Mouse (Mus musculus): ENCODE results near the gene Gm10097. TPM values are rescaled to one million over a fixed set of nuclear protein-coding genes. Genes with fewer than 3 reads are reported as not detected.

Gm10097 gene
- total and polyA plus RNA-seq, 3 experiments, result not detected

- H3K9me3 ChIP-seq (replicated peaks; ENCODE audit: insufficient read depth, low read length), result no peaks in the 10 kb centered on the region
- H3K9ac ChIP-seq (ENCODE audit: control insufficient read depth, low read depth, low read length, poor library complexity, severe bottlenecking), result no peak overlapping the region
- peaks cover 0 to 9% of the 10 kb centered on the region in 2 experiments; a peak in 2 of 4 replicates for H3K36me3 ChIP-seq (ENCODE audit: control insufficient read depth in 1 of 2, insufficient read depth in 2 of 2, low read length in 2 of 2)
- H3K27me3 ChIP-seq (ENCODE audit: control insufficient read depth in 1 of 2, insufficient read depth in 2 of 2, low read length in 2 of 2), result no peaks in the 10 kb centered on the region
- no peak for DNase-seq (ENCODE audit: low read depth, low spot score)
- no peaks in the 10 kb centered on the region for H3K79me2 ChIP-seq (ENCODE audit: control insufficient read depth, insufficient read depth, low read length, poor library complexity)
- TF ChIP-seq TBP (IDR thresholded peaks at IDR 0.05; ENCODE audit: low read depth, low read length) (no peak), SIN3A (IDR thresholded peaks at IDR 0.05; ENCODE audit: low read length) (no peak), RAD21 (IDR thresholded peaks at IDR 0.05; ENCODE audit: low read depth, low read length) (no peak), TAL1 (IDR thresholded peaks at IDR 0.05; ENCODE audit: low read length) (no peak), ZC3H11A (IDR thresholded peaks at IDR 0.05; ENCODE audit: low read depth, low read length) (no peak), POLR2AphosphoS2 (IDR thresholded peaks at IDR 0.05; ENCODE audit: low read length) (no peak), EP300 (IDR thresholded peaks at IDR 0.05; ENCODE audit: low read depth in 1 of 2, low read length in 2 of 2) (no peak), JUND (IDR thresholded peaks at IDR 0.05; ENCODE audit: low read depth, low read length) (no peak), TCF12 (IDR thresholded peaks at IDR 0.05; ENCODE audit: low read depth, low read length) (no peak), MYC (IDR thresholded peaks at IDR 0.05; ENCODE audit: low read depth, low read length) (no peak), BHLHE40 (IDR thresholded peaks at IDR 0.05; ENCODE audit: borderline replicate concordance, low read depth, low read length) (no peak), MXI1 (IDR thresholded peaks at IDR 0.05; ENCODE audit: low read depth, low read length) (no peak), MAX (IDR thresholded peaks at IDR 0.05; ENCODE audit: low read length) (no peak), CTCF (IDR thresholded peaks at IDR 0.05 in 2 of 3, conservative IDR thresholded peaks at IDR 0.05 in 1 of 3; ENCODE audit: control insufficient read depth in 1 of 3, insufficient read depth in 1 of 3, low read depth in 2 of 3, low read length in 3 of 3, poor library complexity in 1 of 3, severe bottlenecking in 1 of 3) (no peak)
- no peak overlapping the region for H3K27ac ChIP-seq (ENCODE audit: control insufficient read depth, low read depth, low read length)
- peaks cover 0 to 13% of the 10 kb centered on the region in 2 experiments; a peak in 3 of 4 replicates for H3K4me1 ChIP-seq (ENCODE audit: control insufficient read depth in 1 of 2, insufficient read depth in 2 of 2, low read length in 2 of 2)
- no peak overlapping the region for H3K4me3 ChIP-seq (ENCODE audit: control insufficient read depth in 1 of 2, insufficient read depth in 1 of 2, low read depth in 2 of 2, low read length in 2 of 2)
Measured at GRCm38 (mm10) chr10:5057661-5058060, 11.3 kb upstream of the Gm10097 start.

- no peaks in the 10 kb centered on the region for H3K79me2 ChIP-seq (ENCODE audit: control insufficient read depth, insufficient read depth, low read length, poor library complexity)
- no peak overlapping the region for H3K4me3 ChIP-seq (ENCODE audit: control insufficient read depth in 1 of 2, insufficient read depth in 1 of 2, low read depth in 2 of 2, low read length in 2 of 2)
- H3K27ac ChIP-seq (ENCODE audit: control insufficient read depth, low read depth, low read length), result no peak overlapping the region
- TF ChIP-seq SIN3A (IDR thresholded peaks at IDR 0.05; ENCODE audit: low read length), result no peak
- TF ChIP-seq GATA1 (IDR thresholded peaks at IDR 0.05; ENCODE audit: low read depth, low read length), result peak; percentile 12; the same call in 1 of the 2 replicates
- TF ChIP-seq HCFC1 (IDR thresholded peaks at IDR 0.05; ENCODE audit: low read depth, low read length), result no peak
- no peak for TF ChIP-seq EP300 (IDR thresholded peaks at IDR 0.05; ENCODE audit: low read depth in 1 of 2, low read length in 2 of 2)
- peak; percentile 64; the same call in 1 of the 2 replicates for TF ChIP-seq MEF2A (IDR thresholded peaks at IDR 0.05; ENCODE audit: extremely low read depth, insufficient replicate concordance, low read depth, low read length, poor library complexity, severe bottlenecking)
- H3K9me3 ChIP-seq (replicated peaks; ENCODE audit: insufficient read depth, low read length), result no peaks in the 10 kb centered on the region
- H3K27me3 ChIP-seq (ENCODE audit: control insufficient read depth in 1 of 2, insufficient read depth in 2 of 2, low read length in 2 of 2), result no peaks in the 10 kb centered on the region
- peak; percentile 45 for DNase-seq (ENCODE audit: low read depth, low spot score)
- peaks cover 0 to 9% of the 10 kb centered on the region in 2 experiments; a peak in 2 of 4 replicates for H3K36me3 ChIP-seq (ENCODE audit: control insufficient read depth in 1 of 2, insufficient read depth in 2 of 2, low read length in 2 of 2)
- peaks cover 0 to 13% of the 10 kb centered on the region in 2 experiments; a peak in 3 of 4 replicates for H3K4me1 ChIP-seq (ENCODE audit: control insufficient read depth in 1 of 2, insufficient read depth in 2 of 2, low read length in 2 of 2)
- H3K9ac ChIP-seq (ENCODE audit: control insufficient read depth, low read depth, low read length, poor library complexity, severe bottlenecking), result no peak overlapping the region
Measured at GRCm38 (mm10) chr10:5058876-5059275, 10.1 kb upstream of the Gm10097 start.
